Mouse (Mus musculus): ENCODE measurements around the gene Fbn1. TPM values are rescaled to one million over a fixed set of nuclear protein-coding genes. Genes with fewer than 3 reads are reported as not detected.

The Fbn1 gene
- total and polyA plus RNA-seq, 3 experiments = 0.04 to 0.17 (median 0.09) TPM

GRCm38 (mm10) chr2:125355216-125355971, 152.4 kb downstream of the Fbn1 start:
- H3K36me3 ChIP-seq (replicated peaks in 1 of 2; ENCODE audit: control insufficient read depth in 1 of 2, insufficient read depth in 1 of 2, low read length in 1 of 2) = no peaks in the 10 kb centered on the region
- H3K4me3 ChIP-seq (replicated peaks in 1 of 3; ENCODE audit: low read depth in 2 of 3, low read length in 2 of 3, poor library complexity in 1 of 3) = no peak overlapping the region
- H3K4me1 ChIP-seq (ENCODE audit: control insufficient read depth in 1 of 2, insufficient read depth in 2 of 2) = peaks cover 4 to 13% of the 10 kb centered on the region in 2 experiments
- H3K27me3 ChIP-seq (replicated peaks) = no peaks in the 10 kb centered on the region
- dilution Hi-C loops (cut with MboI; ENCODE audit: extremely low pct_ligation_motif_present, extremely low pct_unique_long_range_greater_than_20kb, low sequenced_read_pairs) (no loop called here), in situ Hi-C loops (cut with MboI; ENCODE audit: low pct_ligation_motif_present, low pct_unique_long_range_greater_than_20kb, low sequenced_read_pairs) (no loop called here)
- no peak overlapping the region for H3K9ac ChIP-seq (ENCODE audit: insufficient read depth, low read depth)
- H3K27ac ChIP-seq (ENCODE audit: insufficient read depth, low read depth) = no peak overlapping the region
- no peak for TF ChIP-seq CHD2 (IDR thresholded peaks at IDR 0.05; ENCODE audit: low read length)
- no peak for TF ChIP-seq CTCF (conservative IDR thresholded peaks at IDR 0.05 in 1 of 2, IDR thresholded peaks at IDR 0.05 in 1 of 2; ENCODE audit: low read depth in 2 of 2, low read length in 2 of 2)
- no peak overlapping the region for H3K4me2 ChIP-seq (ENCODE audit: insufficient read depth, low read depth, poor library complexity, severe bottlenecking)
- H3K79me2 ChIP-seq (replicated peaks; ENCODE audit: control insufficient read depth, extremely low read depth, insufficient read depth, poor library complexity, severe bottlenecking) = no peaks in the 10 kb centered on the region
- no peaks in the 10 kb centered on the region for H3K9me3 ChIP-seq (replicated peaks; ENCODE audit: low read length)
- DNase-seq (ENCODE audit: extremely low read depth) = no peak

GRCm38 (mm10) chr2:125354587-125354986, 153.2 kb downstream of the Fbn1 start:
- H3K4me3 ChIP-seq (replicated peaks in 1 of 3; ENCODE audit: low read depth in 2 of 3, low read length in 2 of 3, poor library complexity in 1 of 3) = no peak overlapping the region
- in situ Hi-C loops (cut with MboI; ENCODE audit: low pct_ligation_motif_present, low pct_unique_long_range_greater_than_20kb, low sequenced_read_pairs) (no loop called here), dilution Hi-C loops (cut with MboI; ENCODE audit: extremely low pct_ligation_motif_present, extremely low pct_unique_long_range_greater_than_20kb, low sequenced_read_pairs) (no loop called here)
- H3K4me1 ChIP-seq (ENCODE audit: control insufficient read depth in 1 of 2, insufficient read depth in 2 of 2) = peaks cover 4 to 13% of the 10 kb centered on the region in 2 experiments
- no peak for DNase-seq (ENCODE audit: extremely low read depth)
- no peak overlapping the region for H3K4me2 ChIP-seq (ENCODE audit: insufficient read depth, low read depth, poor library complexity, severe bottlenecking)
- H3K9ac ChIP-seq (ENCODE audit: insufficient read depth, low read depth) = no peak overlapping the region
- H3K27ac ChIP-seq (ENCODE audit: insufficient read depth, low read depth) = no peak overlapping the region
- H3K9me3 ChIP-seq (replicated peaks; ENCODE audit: low read length) = no peaks in the 10 kb centered on the region
- H3K79me2 ChIP-seq (replicated peaks; ENCODE audit: control insufficient read depth, extremely low read depth, insufficient read depth, poor library complexity, severe bottlenecking) = no peaks in the 10 kb centered on the region
- H3K36me3 ChIP-seq (replicated peaks in 1 of 2; ENCODE audit: control insufficient read depth in 1 of 2, insufficient read depth in 1 of 2, low read length in 1 of 2) = no peaks in the 10 kb centered on the region
- no peaks in the 10 kb centered on the region for H3K27me3 ChIP-seq (replicated peaks)
- TF ChIP-seq CHD2 (IDR thresholded peaks at IDR 0.05; ENCODE audit: low read length) = no peak
- no peak for TF ChIP-seq POLR2AphosphoS2 (IDR thresholded peaks at IDR 0.05; ENCODE audit: low read depth, low read length)
- TF ChIP-seq TBP (conservative IDR thresholded peaks at IDR 0.05; ENCODE audit: low read depth, low read length) = no peak

- TF ChIP-seq PAX5 (IDR thresholded peaks at IDR 0.05; ENCODE audit: low read length) = no peak
- no peak for TF ChIP-seq ZMIZ1 (IDR thresholded peaks at IDR 0.05; ENCODE audit: low read depth, low read length)
- TF ChIP-seq IRF4 (IDR thresholded peaks at IDR 0.05; ENCODE audit: low read depth, low read length) = no peak
- TF ChIP-seq CHD2 (IDR thresholded peaks at IDR 0.05; ENCODE audit: low read length) = no peak
- no peak for TF ChIP-seq SIN3A (IDR thresholded peaks at IDR 0.05; ENCODE audit: low read length)
- no peak for TF ChIP-seq MYC (IDR thresholded peaks at IDR 0.05; ENCODE audit: low read depth, low read length)
- no peak for TF ChIP-seq JUND (conservative IDR thresholded peaks at IDR 0.05; ENCODE audit: low read depth, low read length)
- TF ChIP-seq TBP (conservative IDR thresholded peaks at IDR 0.05; ENCODE audit: low read depth, low read length) = no peak
- TF ChIP-seq GABPA (IDR thresholded peaks at IDR 0.05; ENCODE audit: insufficient replicate concordance, low read depth, low read length) = no peak
- in situ Hi-C loops (cut with MboI; ENCODE audit: low pct_ligation_motif_present, low pct_unique_long_range_greater_than_20kb, low sequenced_read_pairs) (no loop called here), dilution Hi-C loops (cut with MboI; ENCODE audit: extremely low pct_ligation_motif_present, extremely low pct_unique_long_range_greater_than_20kb, low sequenced_read_pairs) (no loop called here)
- no peak for DNase-seq (ENCODE audit: extremely low read depth)
- no peaks in the 10 kb centered on the region for H3K79me2 ChIP-seq (replicated peaks; ENCODE audit: control insufficient read depth, extremely low read depth, insufficient read depth, poor library complexity, severe bottlenecking)
- H3K4me2 ChIP-seq (ENCODE audit: insufficient read depth, low read depth, poor library complexity, severe bottlenecking) = no peak overlapping the region
- no peaks in the 10 kb centered on the region for H3K9me3 ChIP-seq (replicated peaks; ENCODE audit: low read length)
- H3K9ac ChIP-seq (ENCODE audit: insufficient read depth, low read depth) = no peak overlapping the region
- no peak overlapping the region for H3K27ac ChIP-seq (ENCODE audit: insufficient read depth, low read depth)
- H3K27me3 ChIP-seq (replicated peaks) = no peaks in the 10 kb centered on the region
- no peak overlapping the region for H3K4me3 ChIP-seq (replicated peaks in 1 of 3; ENCODE audit: low read depth in 2 of 3, low read length in 2 of 3, poor library complexity in 1 of 3)
- no peaks in the 10 kb centered on the region for H3K36me3 ChIP-seq (replicated peaks in 1 of 2; ENCODE audit: control insufficient read depth in 1 of 2, insufficient read depth in 1 of 2, low read length in 1 of 2)
- H3K4me1 ChIP-seq (ENCODE audit: control insufficient read depth in 1 of 2, insufficient read depth in 2 of 2) = no peaks in the 10 kb centered on the region
These were observed 158.6 kb downstream of the Fbn1 start for GRCm38 (mm10) chr2:125349144-125349543.
